Mouse (Mus musculus) thymus, adult 2 months (tissue): ENCODE results near the gene Actl7a. TPM values are rescaled to one million over a fixed set of nuclear protein-coding genes. Genes with fewer than 3 reads are reported as not detected.

Experiments used
- polyA plus RNA-seq: library from polyadenylated mRNA; depleted of rRNA; stranded (reverse); fragments of >200 nt; gene quantifications from 2 replicates; pipeline ENCODE4 v1.2.3, GENCODE M21; 2012; rRNA removed

Gene Actl7a
- polyA plus RNA-seq, 1 experiment, result 0.05 TPM

Other genes with a start within 250 kb of the Actl7a start
- not detected in 2 replicates for gene Gm26657, start 3.3 kb upstream of the Actl7a start, polyA plus RNA-seq
- 0.59 TPM in 1 of 2 replicates, not detected in the other for gene Actl7b, start 2.0 kb upstream of the Actl7a start, polyA plus RNA-seq
- gene Elp1, start 58.9 kb downstream of the Actl7a start, polyA plus RNA-seq, result 18.0 and 19.3 TPM in 2 replicates
- 6.6 and 7.7 TPM in 2 replicates for gene Fam206a, start 58.9 kb downstream of the Actl7a start, polyA plus RNA-seq
- 3.6 and 5.0 TPM in 2 replicates for gene Ctnnal1, start 121.8 kb downstream of the Actl7a start, polyA plus RNA-seq
- 25.9 and 27.2 TPM in 2 replicates for gene Tmem245, start 204.0 kb downstream of the Actl7a start, polyA plus RNA-seq
- 0.03 TPM in 1 of 2 replicates, not detected in the other for gene Frrs1l, start 247.0 kb downstream of the Actl7a start, polyA plus RNA-seq